Mouse (Mus musculus): ENCODE data around the gene Cybb. TPM values are rescaled to one million over a fixed set of nuclear protein-coding genes. Genes with fewer than 3 reads are reported as not detected.

The Cybb gene
- polyA plus RNA-seq, 1 experiment from 2014 or later, result 2.3 TPM

DNA sequence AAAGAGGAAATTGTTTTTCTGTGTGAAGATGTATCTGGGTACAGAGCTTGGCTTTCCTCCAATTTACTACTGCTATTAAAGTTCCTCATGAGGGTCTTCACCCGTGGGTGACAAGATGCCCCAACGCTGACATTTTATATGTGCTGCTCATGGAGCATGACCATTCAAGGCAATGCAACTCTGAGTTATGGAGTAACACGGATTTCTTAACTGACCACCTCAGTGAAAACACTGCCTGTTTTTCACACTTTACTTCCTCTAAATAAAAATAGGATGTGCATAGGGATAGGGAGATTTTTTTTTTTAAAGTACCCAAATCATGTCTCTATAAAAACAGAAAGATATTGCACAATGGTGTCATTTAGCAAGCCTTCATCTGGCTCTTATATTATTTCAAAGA, 24.9 kb downstream of the Cybb start:
- H3K9me3 ChIP-seq (ENCODE audit: low read length), result no peaks in the 10 kb centered on the region
- H3K4me1 ChIP-seq (ENCODE audit: insufficient read depth, low read length), result no peaks in the 10 kb centered on the region
- no peak for ATAC-seq (ENCODE audit: low FRiP score, low TSS enrichment)
- WGBS, result 62% methylated on average over 3 of the region's 3 CpGs
- H3K36me3 ChIP-seq (ENCODE audit: insufficient read depth, low read length), result no peaks in the 10 kb centered on the region
- no peak overlapping the region for H3K4me2 ChIP-seq (replicated peaks; ENCODE audit: low read depth, low read length)
- no peaks in the 10 kb centered on the region for H3K27me3 ChIP-seq (ENCODE audit: insufficient read depth, low read length)
- no peak overlapping the region for H3K9ac ChIP-seq (replicated peaks; ENCODE audit: low read length)
- no peak overlapping the region for H3K4me3 ChIP-seq (ENCODE audit: low read length)
- no peak overlapping the region for H3K27ac ChIP-seq (ENCODE audit: low read length)

DNA sequence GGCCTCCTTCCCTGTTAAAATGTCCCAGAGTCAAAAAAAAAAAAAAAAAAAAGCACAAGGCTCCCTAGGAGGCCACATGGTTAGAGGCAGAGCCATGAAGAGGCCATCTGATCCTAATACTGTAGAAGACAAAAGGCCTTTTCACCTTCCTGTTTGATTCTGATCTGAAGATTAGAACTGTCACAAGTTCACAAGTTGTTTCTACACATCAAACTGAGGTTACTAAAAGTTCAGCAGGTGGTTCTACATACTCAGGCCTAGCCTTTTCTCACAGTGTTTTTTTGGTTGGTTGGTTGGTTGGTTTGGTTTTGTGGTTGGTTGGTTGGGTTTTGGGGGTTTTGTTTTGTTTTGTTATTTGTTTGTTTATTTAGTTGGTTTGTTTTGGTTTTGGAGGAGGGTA, 26.2 kb downstream of the Cybb start:
- ATAC-seq (ENCODE audit: low FRiP score, low TSS enrichment), result no peak
- no peaks in the 10 kb centered on the region for H3K9me3 ChIP-seq (ENCODE audit: low read length)

DNA sequence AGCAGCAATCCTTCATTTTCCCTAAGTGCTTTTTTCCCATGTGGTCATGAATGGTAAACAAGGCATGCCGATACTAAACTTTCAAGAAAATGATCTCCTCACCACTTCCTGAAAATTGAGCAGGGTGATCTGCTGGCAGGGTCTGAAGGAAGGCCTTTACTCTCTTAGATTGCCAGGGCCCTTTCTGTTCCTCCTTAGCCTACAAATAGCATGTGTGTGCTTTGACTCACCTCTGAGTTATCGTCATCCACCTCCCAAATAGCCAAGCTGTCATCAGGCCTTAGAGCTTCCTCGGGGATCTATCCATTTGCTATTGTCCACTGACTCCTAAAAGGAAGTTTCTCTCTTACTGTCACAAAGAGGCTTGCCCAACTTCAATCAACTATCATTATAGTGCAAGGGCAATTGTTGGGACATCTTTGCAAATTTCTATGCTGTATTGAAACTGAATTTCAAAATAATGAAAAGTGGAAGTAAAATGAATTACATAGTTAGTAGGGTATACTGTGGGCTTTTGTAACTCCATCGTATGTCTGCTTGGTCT, 27.1 kb downstream of the Cybb start:
- H3K27ac ChIP-seq (ENCODE audit: low read length), result no peak overlapping the region
- no peaks in the 10 kb centered on the region for H3K27me3 ChIP-seq (ENCODE audit: insufficient read depth, low read length)
- WGBS, result 80% methylated on average over 4 of the region's 4 CpGs
- no peak overlapping the region for H3K4me2 ChIP-seq (replicated peaks; ENCODE audit: low read depth, low read length)
- no peaks in the 10 kb centered on the region for H3K9me3 ChIP-seq (ENCODE audit: low read length)
- no peaks in the 10 kb centered on the region for H3K4me1 ChIP-seq (ENCODE audit: insufficient read depth, low read length)
- no peaks in the 10 kb centered on the region for H3K36me3 ChIP-seq (ENCODE audit: insufficient read depth, low read length)
- ATAC-seq (ENCODE audit: low FRiP score, low TSS enrichment), result no peak
- H3K9ac ChIP-seq (replicated peaks; ENCODE audit: low read length), result no peak overlapping the region
- no peak overlapping the region for H3K4me3 ChIP-seq (ENCODE audit: low read length)

More for the DNA sequence above, 26.2 kb downstream of the Cybb start:
- Histone ChIP-seq H3K27me3 (ENCODE audit: insufficient read depth, low read length) (no peaks in the 10 kb centered on the region), H3K9ac (replicated peaks; ENCODE audit: low read length) (no peak overlapping the region), H3K4me1 (ENCODE audit: insufficient read depth, low read length) (no peaks in the 10 kb centered on the region), H3K27ac (ENCODE audit: low read length) (no peak overlapping the region), H3K4me2 (replicated peaks; ENCODE audit: low read depth, low read length) (no peak overlapping the region), H3K4me3 (ENCODE audit: low read length) (no peak overlapping the region), H3K36me3 (ENCODE audit: insufficient read depth, low read length) (no peaks in the 10 kb centered on the region)

DNA sequence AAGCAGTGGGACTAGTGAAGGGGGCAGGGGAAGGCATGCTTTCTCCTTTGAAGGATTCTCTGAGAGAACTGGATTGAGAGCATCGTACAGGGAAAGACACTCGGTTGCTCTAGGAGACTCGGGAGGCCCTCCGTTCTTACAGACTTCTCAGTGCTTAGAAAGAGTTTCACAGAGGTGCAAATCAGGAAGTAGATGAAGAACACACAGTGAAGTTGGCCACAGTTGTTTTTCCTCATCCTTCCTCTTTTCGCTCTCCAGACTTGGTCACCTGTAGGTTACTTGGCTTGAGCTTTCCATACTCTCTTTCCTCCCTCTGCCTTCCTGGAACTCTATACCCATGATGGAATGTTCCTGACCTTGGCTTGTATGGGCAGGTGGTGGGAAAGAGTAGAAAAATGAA, 35.2 kb downstream of the Cybb start:
- H3K9me3 ChIP-seq (ENCODE audit: low read length), result no peaks in the 10 kb centered on the region
- H3K27ac ChIP-seq (ENCODE audit: low read length), result no peak overlapping the region
- WGBS, result 88% methylated on average over 5 of the region's 5 CpGs
- H3K4me3 ChIP-seq (ENCODE audit: low read length), result no peak overlapping the region
- H3K9ac ChIP-seq (replicated peaks; ENCODE audit: low read length), result no peak overlapping the region
- H3K27me3 ChIP-seq (ENCODE audit: insufficient read depth, low read length), result no peaks in the 10 kb centered on the region
- no peaks in the 10 kb centered on the region for H3K4me1 ChIP-seq (ENCODE audit: insufficient read depth, low read length)
- no peak for ATAC-seq (ENCODE audit: low FRiP score, low TSS enrichment)
- H3K4me2 ChIP-seq (replicated peaks; ENCODE audit: low read depth, low read length), result no peak overlapping the region
- H3K36me3 ChIP-seq (ENCODE audit: insufficient read depth, low read length), result no peaks in the 10 kb centered on the region

DNA sequence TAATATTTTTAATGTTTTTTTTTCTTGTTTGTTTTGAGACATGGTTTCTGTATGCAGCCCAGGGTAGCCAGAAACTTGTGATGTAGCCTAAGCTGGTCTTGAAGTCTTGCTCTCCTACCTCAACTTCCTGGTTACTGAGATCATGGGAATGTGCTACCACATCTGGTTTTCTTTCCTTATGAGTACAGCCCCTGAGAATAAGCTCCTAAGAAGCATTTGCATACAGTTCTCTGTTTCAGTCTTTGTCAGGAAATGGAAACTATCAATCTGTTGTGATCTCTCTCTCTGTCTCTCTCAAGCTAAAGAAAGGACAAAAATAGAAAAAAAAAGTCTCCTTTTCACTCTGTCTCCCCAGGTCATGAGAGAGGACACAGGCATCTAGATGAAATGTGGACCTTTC, 40.3 kb downstream of the Cybb start:
- Histone ChIP-seq H3K36me3 (ENCODE audit: insufficient read depth, low read length) (no peaks in the 10 kb centered on the region), H3K4me2 (replicated peaks; ENCODE audit: low read depth, low read length) (no peak overlapping the region), H3K9me3 (ENCODE audit: low read length) (no peaks in the 10 kb centered on the region), H3K27ac (ENCODE audit: low read length) (no peak overlapping the region), H3K9ac (replicated peaks; ENCODE audit: low read length) (no peak overlapping the region), H3K4me3 (ENCODE audit: low read length) (no peak overlapping the region), H3K27me3 (ENCODE audit: insufficient read depth, low read length) (no peaks in the 10 kb centered on the region), H3K4me1 (ENCODE audit: insufficient read depth, low read length) (no peaks in the 10 kb centered on the region)
- no peak for ATAC-seq (ENCODE audit: low FRiP score, low TSS enrichment)

DNA sequence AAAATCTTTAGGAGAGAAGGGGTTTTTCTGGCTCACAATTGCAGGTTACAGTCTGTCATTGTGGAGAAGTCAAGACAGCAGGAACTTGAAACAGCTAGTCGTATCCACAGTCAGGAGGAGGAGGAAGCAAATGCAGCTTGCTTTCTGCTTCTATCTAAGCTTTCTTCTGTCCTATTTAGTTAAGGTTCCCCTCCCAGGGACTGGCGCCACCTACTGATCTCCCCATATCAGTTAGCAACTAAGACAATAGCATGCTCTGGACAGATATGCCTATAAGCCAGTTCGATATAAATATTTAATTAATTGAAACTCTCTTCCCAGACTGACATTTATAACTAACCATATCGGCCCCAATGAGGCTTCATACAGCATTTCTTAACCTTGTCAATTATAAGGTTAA, 46.5 kb downstream of the Cybb start:
- ATAC-seq (ENCODE audit: low FRiP score, low TSS enrichment), result no peak
- Histone ChIP-seq H3K27me3 (ENCODE audit: insufficient read depth, low read length) (no peaks in the 10 kb centered on the region), H3K9me3 (ENCODE audit: low read length) (no peaks in the 10 kb centered on the region), H3K36me3 (ENCODE audit: insufficient read depth, low read length) (no peaks in the 10 kb centered on the region), H3K9ac (replicated peaks; ENCODE audit: low read length) (no peak overlapping the region), H3K4me3 (ENCODE audit: low read length) (no peak overlapping the region), H3K27ac (ENCODE audit: low read length) (no peak overlapping the region), H3K4me2 (replicated peaks; ENCODE audit: low read depth, low read length) (no peak overlapping the region), H3K4me1 (ENCODE audit: insufficient read depth, low read length) (no peaks in the 10 kb centered on the region)
- WGBS, result 58% methylated on average over 4 of the region's 4 CpGs

DNA sequence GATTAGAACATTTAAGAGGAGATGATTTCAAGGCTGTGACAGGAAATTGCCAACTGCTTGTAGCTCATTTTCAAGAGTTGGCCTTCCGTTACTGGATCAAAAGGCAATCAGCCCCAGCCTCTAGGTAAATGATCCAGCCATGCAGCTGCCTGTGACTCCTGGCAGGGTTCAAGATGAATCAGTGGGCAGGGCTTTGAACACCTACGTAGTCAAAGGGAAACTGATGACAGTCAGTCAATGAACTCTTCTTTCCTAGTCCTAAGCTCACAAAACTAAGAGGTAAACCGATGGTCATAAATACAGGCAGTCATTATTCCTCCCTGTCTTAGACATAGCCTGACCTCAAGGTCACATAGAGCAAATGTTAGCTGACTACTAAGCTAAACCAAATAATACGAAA, 47.0 kb downstream of the Cybb start:
- WGBS, result 80% methylated on average over 4 of the region's 4 CpGs
- Histone ChIP-seq H3K27me3 (ENCODE audit: insufficient read depth, low read length) (no peaks in the 10 kb centered on the region), H3K4me2 (replicated peaks; ENCODE audit: low read depth, low read length) (no peak overlapping the region), H3K9ac (replicated peaks; ENCODE audit: low read length) (no peak overlapping the region), H3K27ac (ENCODE audit: low read length) (no peak overlapping the region), H3K9me3 (ENCODE audit: low read length) (no peaks in the 10 kb centered on the region), H3K36me3 (ENCODE audit: insufficient read depth, low read length) (no peaks in the 10 kb centered on the region), H3K4me1 (ENCODE audit: insufficient read depth, low read length) (no peaks in the 10 kb centered on the region), H3K4me3 (ENCODE audit: low read length) (no peak overlapping the region)
- ATAC-seq (ENCODE audit: low FRiP score, low TSS enrichment), result no peak

DNA sequence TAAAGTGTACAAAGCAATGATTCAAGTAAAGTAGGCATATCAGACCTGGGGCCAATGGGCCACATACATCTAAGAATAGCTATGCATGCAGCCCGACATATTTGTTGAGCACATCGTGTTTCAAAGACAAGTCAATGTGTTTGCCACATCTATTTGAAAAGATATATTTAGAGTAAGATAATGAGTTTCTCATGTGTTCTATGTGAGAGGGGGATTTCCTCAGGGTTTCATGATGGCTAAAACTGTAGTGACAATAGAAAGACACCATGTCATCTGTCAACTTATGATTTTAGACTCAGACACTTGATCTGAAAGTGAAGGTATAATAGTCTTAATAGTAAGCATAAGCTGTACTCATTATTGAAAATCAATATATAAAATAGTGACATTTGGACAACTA, 48.3 kb downstream of the Cybb start:
- Histone ChIP-seq H3K27me3 (ENCODE audit: insufficient read depth, low read length) (no peaks in the 10 kb centered on the region), H3K36me3 (ENCODE audit: insufficient read depth, low read length) (no peaks in the 10 kb centered on the region), H3K27ac (ENCODE audit: low read length) (no peak overlapping the region), H3K4me3 (ENCODE audit: low read length) (no peak overlapping the region), H3K4me2 (replicated peaks; ENCODE audit: low read depth, low read length) (no peak overlapping the region), H3K9me3 (ENCODE audit: low read length) (no peaks in the 10 kb centered on the region), H3K4me1 (ENCODE audit: insufficient read depth, low read length) (no peaks in the 10 kb centered on the region), H3K9ac (replicated peaks; ENCODE audit: low read length) (no peak overlapping the region)
- WGBS, result 95% methylated on average over 2 of the region's 2 CpGs
- no peak for ATAC-seq (ENCODE audit: low FRiP score, low TSS enrichment)

DNA sequence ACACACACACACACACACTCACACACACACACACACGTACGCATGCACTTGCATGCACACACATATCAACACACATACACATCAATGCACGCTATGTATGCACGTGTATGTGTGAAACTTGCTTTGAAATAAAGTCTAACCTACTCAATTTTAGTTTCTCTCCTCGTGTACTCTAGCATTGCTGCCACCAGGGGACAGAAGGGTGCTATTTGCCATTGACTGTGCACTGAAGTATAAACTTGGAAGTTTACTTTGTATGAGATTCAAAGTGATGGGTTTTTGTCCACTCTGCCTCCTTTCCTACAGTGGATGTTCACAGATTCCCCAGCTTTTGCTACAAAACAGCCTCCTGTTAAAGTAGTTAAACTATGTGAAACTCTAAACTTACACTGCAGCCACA, 73.7 kb downstream of the Cybb start:
- Histone ChIP-seq H3K27ac (ENCODE audit: low read length) (no peak overlapping the region), H3K4me3 (ENCODE audit: low read length) (no peak overlapping the region), H3K27me3 (ENCODE audit: insufficient read depth, low read length) (no peaks in the 10 kb centered on the region), H3K4me1 (ENCODE audit: insufficient read depth, low read length) (no peaks in the 10 kb centered on the region), H3K9ac (replicated peaks; ENCODE audit: low read length) (no peak overlapping the region), H3K4me2 (replicated peaks; ENCODE audit: low read depth, low read length) (no peak overlapping the region), H3K9me3 (ENCODE audit: low read length) (no peaks in the 10 kb centered on the region), H3K36me3 (ENCODE audit: insufficient read depth, low read length) (no peaks in the 10 kb centered on the region)
- WGBS, result 78% methylated on average over 5 of the region's 5 CpGs
- ATAC-seq (ENCODE audit: low FRiP score, low TSS enrichment), result no peak

All from kidney, embryonic 16.5 days (tissue).